Mouse (Mus musculus): Measurements from ENCODE around the gene Plac1.

- TF ChIP-seq CTCF (IDR thresholded peaks at IDR 0.05; ENCODE audit: low read depth) (no peak), EP300 (IDR thresholded peaks at IDR 0.05; ENCODE audit: low read depth) (no peak)
Measured at GRCm38 (mm10) chrX:53046911-53047310, 193.0 kb downstream of the Plac1 start.

Measured in heart, postnatal 0 days (tissue).